8 mouse cellular contexts compared by ENCODE assay signal in the genomic region with DNA sequence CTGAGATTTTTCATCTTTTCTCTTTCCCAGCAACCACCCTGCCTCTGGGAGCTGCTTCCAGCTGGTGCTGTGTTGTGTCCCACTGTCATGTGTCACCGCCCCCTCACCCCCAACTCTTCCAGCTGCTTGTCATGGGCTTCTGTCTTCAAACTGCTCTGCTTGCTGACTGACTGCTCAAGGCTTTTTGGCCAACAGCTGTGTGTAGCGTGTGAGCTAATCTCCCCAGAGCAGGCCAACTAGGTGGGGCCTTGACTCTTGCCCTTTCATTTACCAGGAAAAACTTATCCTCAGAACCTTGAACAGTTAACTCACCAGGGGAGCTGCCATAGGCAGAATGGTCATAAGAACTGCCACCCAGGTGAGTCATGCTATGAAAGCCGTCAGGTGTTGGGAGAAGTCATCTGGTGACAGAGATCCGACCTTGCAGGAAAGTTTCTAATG. TPM values are rescaled to one million over a fixed set of nuclear protein-coding genes. Genes with fewer than 3 reads are reported as not detected.
DNase-seq lines count a peak whose midpoint lies in the region; ATAC-seq lines count a peak whose summit lies in the region.
"Had no signal": no experiment of that assay in that cellular context is flagged by ENCODE, and none has a peak within 500 bp of the region (broad histone marks: within the 10 kb centered on the region; RNA-seq: fewer than 3 reads in every experiment).

No protein-coding gene starts in this region.

- H3K4me2 ChIP-seq in limb, embryonic 12.5 days = no peak overlapping the region
- no peak overlapping the region for H3K4me2 ChIP-seq in heart, embryonic 14.5 days (ENCODE audit: low read length)
- H3K4me2 ChIP-seq in liver, embryonic 11.5 days = peak overlapping the region; percentile 47
- H3K4me2 ChIP-seq: limb, embryonic 15.5 days had no signal

- no peak overlapping the region for H3K27ac ChIP-seq in limb, embryonic 12.5 days
- no peak overlapping the region for H3K27ac ChIP-seq in limb, embryonic 10.5 days
- no peak overlapping the region for H3K27ac ChIP-seq in heart, embryonic 14.5 days (replicated peaks in 1 of 2; ENCODE audit: control insufficient read depth in 1 of 2, insufficient read depth in 1 of 2, low read depth in 2 of 2, low read length in 2 of 2)
- peak overlapping the region; percentile 66 for H3K27ac ChIP-seq in liver, embryonic 11.5 days (ENCODE audit: low read depth, low read length)
- H3K27ac ChIP-seq: limb, embryonic 15.5 days had no signal

- DNase-seq in limb, embryonic 10.5 days (ENCODE audit: low spot score) = no peak
- peak; percentile 56 for DNase-seq in c-Kit-negative CD71-positive TER-119-positive erythroid progenitor cells, embryonic 14.5 days (ENCODE audit: low read depth, low spot score)
- DNase-seq in liver, embryonic 11.5 days (ENCODE audit: low spot score) = no peak
- DNase-seq in left cerebral cortex, postnatal 4 days = no peak

- no peaks in the 10 kb centered on the region for H3K9me3 ChIP-seq in limb, embryonic 12.5 days
- no peaks in the 10 kb centered on the region for H3K9me3 ChIP-seq in limb, embryonic 10.5 days (replicated peaks)
- no peaks in the 10 kb centered on the region for H3K9me3 ChIP-seq in heart, embryonic 14.5 days (ENCODE audit: control insufficient read depth, low read length)
- no peaks in the 10 kb centered on the region for H3K9me3 ChIP-seq in liver, embryonic 11.5 days (ENCODE audit: control insufficient read depth, low read length)
- H3K9me3 ChIP-seq: limb, embryonic 15.5 days had no signal

- H3K4me1 ChIP-seq in limb, embryonic 12.5 days (replicated peaks) = 0 out of 2 replicates have a peak, but pooled peaks cover 4% of the 10 kb centered on the region
- peaks cover 34% of the 10 kb centered on the region for H3K4me1 ChIP-seq in limb, embryonic 10.5 days
- peaks cover 4 to 11% of the 10 kb centered on the region in 2 experiments for H3K4me1 ChIP-seq in heart, embryonic 14.5 days (ENCODE audit: control insufficient read depth in 2 of 2, insufficient read depth in 2 of 2, low read length in 2 of 2)
- peaks cover 28% of the 10 kb centered on the region for H3K4me1 ChIP-seq in liver, embryonic 11.5 days (replicated peaks; ENCODE audit: control insufficient read depth, insufficient read depth, low read length)
- H3K4me1 ChIP-seq: limb, embryonic 15.5 days had no signal

- WGBS in limb, embryonic 12.5 days = 68% methylated on average over 4 of the region's 4 CpGs
- 77% methylated on average over 4 of the region's 4 CpGs for WGBS in limb, embryonic 10.5 days
- 52% methylated on average over 4 of the region's 4 CpGs for WGBS in heart, embryonic 14.5 days
- WGBS in liver, embryonic 11.5 days = 47% methylated on average over 4 of the region's 4 CpGs

- H3K36me3 ChIP-seq in limb, embryonic 12.5 days = no peaks in the 10 kb centered on the region
- no peaks in the 10 kb centered on the region for H3K36me3 ChIP-seq in limb, embryonic 10.5 days
- H3K36me3 ChIP-seq in heart, embryonic 14.5 days (ENCODE audit: control insufficient read depth, insufficient read depth, low read length) = no peaks in the 10 kb centered on the region
- H3K36me3 ChIP-seq in liver, embryonic 11.5 days (ENCODE audit: control insufficient read depth, insufficient read depth, low read length) = no peaks in the 10 kb centered on the region
- H3K36me3 ChIP-seq: limb, embryonic 15.5 days had no signal

- no peaks in the 10 kb centered on the region for H3K27me3 ChIP-seq in limb, embryonic 12.5 days
- H3K27me3 ChIP-seq in limb, embryonic 10.5 days (ENCODE audit: low read depth, poor library complexity, severe bottlenecking) = no peaks in the 10 kb centered on the region
- H3K27me3 ChIP-seq in heart, embryonic 14.5 days (ENCODE audit: control insufficient read depth, insufficient read depth, low read length) = no peaks in the 10 kb centered on the region
- H3K27me3 ChIP-seq in liver, embryonic 11.5 days (replicated peaks; ENCODE audit: control insufficient read depth, insufficient read depth, low read length) = no peaks in the 10 kb centered on the region
- H3K27me3 ChIP-seq: limb, embryonic 15.5 days had no signal

- no peak overlapping the region for H3K4me3 ChIP-seq in limb, embryonic 12.5 days (replicated peaks)
- H3K4me3 ChIP-seq in limb, embryonic 10.5 days = no peak overlapping the region
- no peak overlapping the region for H3K4me3 ChIP-seq in heart, embryonic 14.5 days (ENCODE audit: control insufficient read depth in 1 of 2, insufficient read depth in 1 of 2, low read depth in 1 of 2, low read length in 2 of 2)
- H3K4me3 ChIP-seq in liver, embryonic 11.5 days (ENCODE audit: low read depth, low read length) = no peak overlapping the region
- H3K4me3 ChIP-seq: limb, embryonic 15.5 days had no signal

- 0 out of 2 replicates have a peak, but pooled peaks have one; percentile 31 for ATAC-seq in limb, embryonic 12.5 days (ENCODE audit: insufficient number of reproducible peaks, insufficient read depth, low FRiP score, low TSS enrichment, low read depth)
- peak; percentile 10; the same call in 1 of the 2 replicates for ATAC-seq in heart, embryonic 14.5 days (ENCODE audit: insufficient number of reproducible peaks, insufficient read depth, low FRiP score, low read depth)
- peak; percentile 85 for ATAC-seq in liver, embryonic 11.5 days (replicated peaks; ENCODE audit: low FRiP score)
- no peak for ATAC-seq in erythroid progenitor cell, adult 5-6 weeks (replicated peaks; ENCODE audit: low FRiP score, poor library complexity, severe bottlenecking)

- intact Hi-C loops in left cerebral cortex, postnatal 4 days (cut with DNase I) = loop anchor here (10.0 kb wide), 1 partner anchor 53 kb away; a partner anchor contains a TSS

- H3K9ac ChIP-seq in limb, embryonic 12.5 days (replicated peaks) = no peak overlapping the region
- no peak overlapping the region for H3K9ac ChIP-seq in heart, embryonic 14.5 days (ENCODE audit: low read length)
- no peak overlapping the region for H3K9ac ChIP-seq in liver, embryonic 11.5 days (ENCODE audit: low read depth, low read length)
- H3K9ac ChIP-seq: limb, embryonic 15.5 days had no signal

RNA-seq across cellular contexts. Expression of a gene that starts 51.8 kb away (rescaled TPM):
- polyA plus RNA-seq in limb, embryonic 12.5 days (2016; fragmentation: Nextera tagmentation; extraction: Ambion mirVana) = 23.9 and 27.0 TPM in 2 replicates
- polyA plus RNA-seq in limb, embryonic 10.5 days (2016; fragmentation: Nextera tagmentation; extraction: Ambion mirVana) = 15.6 and 17.6 TPM in 2 replicates
- 19.2 and 21.2 TPM in 2 replicates for polyA plus RNA-seq in heart, embryonic 14.5 days (2014; fragmentation: Nextera tagmentation; extraction: Ambion mirVana)
- polyA plus RNA-seq in liver, embryonic 11.5 days (2014; fragmentation: Nextera tagmentation; extraction: Ambion mirVana) = 7.4 and 7.7 TPM in 2 replicates
- not detected in 2 replicates for total RNA-seq in erythroid progenitor cell, adult 5-6 weeks (2015; ENCODE audit: low replicate concordance)
- not detected in 2 replicates for total RNA-seq in erythroid progenitor cell, adult 5-6 weeks (2017; ENCODE audit: low replicate concordance)
- total RNA-seq in left cerebral cortex, postnatal 4 days (2021) = 1 to 10 TPM; 2.6 to 3.2 TPM

RNA-seq across cellular contexts. Expression of a gene that starts 56.8 kb away (rescaled TPM):
- polyA plus RNA-seq in limb, embryonic 12.5 days (2016; fragmentation: Nextera tagmentation; extraction: Ambion mirVana) = 11.4 and 14.1 TPM in 2 replicates
- polyA plus RNA-seq in limb, embryonic 10.5 days (2016; fragmentation: Nextera tagmentation; extraction: Ambion mirVana) = 10.3 and 11.3 TPM in 2 replicates
- polyA plus RNA-seq in heart, embryonic 14.5 days (2014; fragmentation: Nextera tagmentation; extraction: Ambion mirVana) = 21.0 and 24.2 TPM in 2 replicates
- polyA plus RNA-seq in liver, embryonic 11.5 days (2014; fragmentation: Nextera tagmentation; extraction: Ambion mirVana) = 8.0 and 11.8 TPM in 2 replicates
- 4.7 and 7.5 TPM in 2 replicates for total RNA-seq in erythroid progenitor cell, adult 5-6 weeks (2015; ENCODE audit: low replicate concordance)
- total RNA-seq in erythroid progenitor cell, adult 5-6 weeks (2017; ENCODE audit: low replicate concordance) = 13.3 and 29.0 TPM in 2 replicates
- total RNA-seq in left cerebral cortex, postnatal 4 days (2021) = 10 to 100 TPM; 77.2 to 80.4 TPM
